Mouse (Mus musculus) lung, postnatal 0 days (tissue): ENCODE results near the gene Arhgdig. TPM values are rescaled to one million over a fixed set of nuclear protein-coding genes. Genes with fewer than 3 reads are reported as not detected.
"Not testable (repeated sequence)": the region's sequence is repeated elsewhere in the genome, so short reads cannot be mapped to it uniquely, and the experiment has no call there.

Source experiments
- ATAC-seq: fragments of 200-750 bp; cut with Nextera tagmentation; 2 replicates; pipeline ENCODE4 v1.8.0; 2017; ENCODE audit warnings: moderate library complexity
- DNase-seq: peaks from one replicate; pipeline ENCODE4 v3.0.0-alpha.2; 2016; ENCODE audit warnings: low spot score
- H3K27ac ChIP-seq: fragments of 300-500 bp; sonication (generic); 2 replicates; pipeline ENCODE4 v1.5.1; 2014; ENCODE audit warnings: antibody characterized with exemption, mild to moderate bottlenecking, low read length, mixed read lengths
- H3K27me3 ChIP-seq: fragments of 300-500 bp; sonication (generic); replicated peaks from 2 replicates; pipeline ENCODE4 v1.6.1; 2014; ENCODE audit warnings: low read length, mixed read lengths; ENCODE audit not compliant: insufficient read depth
- H3K36me3 ChIP-seq: fragments of 300-500 bp; sonication (generic); 2 replicates; pipeline ENCODE4 v1.6.1; 2014; ENCODE audit warnings: low read length, mixed read lengths; ENCODE audit not compliant: insufficient read depth
- H3K4me1 ChIP-seq: fragments of 300-500 bp; sonication (generic); 2 replicates; pipeline ENCODE4 v1.6.1; 2014; ENCODE audit warnings: antibody characterized with exemption, low read depth, low read length, mixed read lengths; ENCODE audit not compliant: insufficient read depth
- H3K4me2 ChIP-seq: fragments of 300-500 bp; sonication (generic); replicated peaks from 2 replicates; pipeline ENCODE4 v1.6.1; 2014; ENCODE audit warnings: low read depth, mild to moderate bottlenecking, low read length, moderate library complexity, mixed read lengths
- H3K4me3 ChIP-seq: fragments of 300-500 bp; sonication (generic); 2 replicates; pipeline ENCODE4 v1.5.1; 2014; ENCODE audit warnings: low read depth, low read length
- H3K9ac ChIP-seq: fragments of 300-500 bp; sonication (generic); replicated peaks from 2 replicates; pipeline ENCODE4 v1.6.1; 2014; ENCODE audit warnings: low read depth, mild to moderate bottlenecking
- H3K9me3 ChIP-seq: fragments of 300-500 bp; sonication (generic); 2 replicates; pipeline ENCODE4 v1.6.1; 2016; ENCODE audit warnings: low read length, mixed read lengths
- CTCF ChIP-seq: IDR thresholded peaks from 2 replicates; pipeline ENCODE4 v1.5.1; 2016; ENCODE audit warnings: antibody characterized with exemption, mild to moderate bottlenecking
- EP300 ChIP-seq: IDR thresholded peaks from 2 replicates; pipeline ENCODE4 v1.6.1; 2016; ENCODE audit warnings: antibody characterized with exemption, mild to moderate bottlenecking, control low read depth
- WGBS: fragments of 180-500 bp; shearing (Covaris S2); extraction: QIAGEN DNeasy Blood & Tissue Kit; methylation state at CpG from one replicate; pipeline ENCODE4 v1.1.7; 2014; 5-methylcytosine and 5-hydroxymethylcytosine counted together
- polyA plus RNA-seq: library from polyadenylated mRNA; unstranded; fragments of >200 nt; fragmentation: Nextera tagmentation; extraction: Ambion mirVana; gene quantifications from 2 replicates; pipeline ENCODE4 v1.2.1, GENCODE M21; 2015

The Arhgdig gene
- polyA plus RNA-seq, 1 experiment from 2014 or later = 23.8 TPM

GRCm38 (mm10) chr17:26188091-26188805, 19.3 kb downstream of the Arhgdig start:
- H3K4me2 ChIP-seq = no peak overlapping the region
- WGBS = 98% methylated on average over 11 of the region's 11 CpGs
- H3K4me3 ChIP-seq = no peak overlapping the region
- no peak for DNase-seq
- no peak overlapping the region for H3K9ac ChIP-seq
- peaks cover 35% of the 10 kb centered on the region for H3K36me3 ChIP-seq
- no peaks in the 10 kb centered on the region for H3K27me3 ChIP-seq
- no peak overlapping the region for H3K27ac ChIP-seq
- ATAC-seq = no peak
- no peaks in the 10 kb centered on the region for H3K4me1 ChIP-seq
- no peaks in the 10 kb centered on the region for H3K9me3 ChIP-seq
- TF ChIP-seq EP300 = no peak
- TF ChIP-seq CTCF = no peak

GRCm38 (mm10) chr17:26187592-26187991, 20.0 kb downstream of the Arhgdig start:
- no peak overlapping the region for H3K4me2 ChIP-seq
- no peak overlapping the region for H3K4me3 ChIP-seq
- DNase-seq (no peak), ATAC-seq (no peak)
- H3K27me3 ChIP-seq = no peaks in the 10 kb centered on the region
- H3K9ac ChIP-seq = no peak overlapping the region
- H3K4me1 ChIP-seq = no peaks in the 10 kb centered on the region
- 96% methylated on average over 5 of the region's 5 CpGs for WGBS
- H3K27ac ChIP-seq = no peak overlapping the region
- H3K9me3 ChIP-seq = no peaks in the 10 kb centered on the region
- peaks cover 34% of the 10 kb centered on the region for H3K36me3 ChIP-seq
- no peak for TF ChIP-seq EP300
- TF ChIP-seq CTCF = no peak

- H3K4me1 ChIP-seq = no peaks in the 10 kb centered on the region
- TF ChIP-seq EP300 (no peak), CTCF (no peak)
- WGBS = 92% methylated on average over 3 of the region's 3 CpGs
- H3K36me3 ChIP-seq = peaks cover 10% of the 10 kb centered on the region
- ATAC-seq = no peak
- no peak overlapping the region for H3K9ac ChIP-seq
- no peak for DNase-seq
- no peak overlapping the region for H3K27ac ChIP-seq
- no peak overlapping the region for H3K4me3 ChIP-seq
- no peaks in the 10 kb centered on the region for H3K27me3 ChIP-seq
- no peak overlapping the region for H3K4me2 ChIP-seq
- H3K9me3 ChIP-seq = no peaks in the 10 kb centered on the region
Measured at GRCm38 (mm10) chr17:26181179-26181578, 26.4 kb downstream of the Arhgdig start.

GRCm38 (mm10) chr17:26178611-26179010, 29.0 kb downstream of the Arhgdig start:
- H3K9me3 ChIP-seq = no peaks in the 10 kb centered on the region
- H3K4me1 ChIP-seq = no peaks in the 10 kb centered on the region
- H3K9ac ChIP-seq = no peak overlapping the region
- peaks cover 9% of the 10 kb centered on the region for H3K36me3 ChIP-seq
- H3K27me3 ChIP-seq = no peaks in the 10 kb centered on the region
- no peak overlapping the region for H3K27ac ChIP-seq
- H3K4me2 ChIP-seq = no peak overlapping the region
- DNase-seq = no peak
- no peak overlapping the region for H3K4me3 ChIP-seq
- no peak for TF ChIP-seq CTCF
- ATAC-seq = no peak

- peak; percentile 39; the same call in 1 of the 2 replicates for TF ChIP-seq CTCF
- not testable (repeated sequence) for H3K27ac ChIP-seq, H3K9me3 ChIP-seq, H3K27me3 ChIP-seq, H3K36me3 ChIP-seq, DNase-seq, ATAC-seq, H3K4me1 ChIP-seq, H3K4me3 ChIP-seq, H3K4me2 ChIP-seq, H3K9ac ChIP-seq
- WGBS = 88% methylated on average over 2 of the region's 2 CpGs
Measured at GRCm38 (mm10) chr17:26175248-26175647, 32.3 kb downstream of the Arhgdig start.

- DNase-seq (peak; percentile 45), ATAC-seq (no peak)
- no peaks in the 10 kb centered on the region for H3K27me3 ChIP-seq
- H3K9me3 ChIP-seq = no peaks in the 10 kb centered on the region
- no peak overlapping the region for H3K27ac ChIP-seq
- H3K36me3 ChIP-seq = no peaks in the 10 kb centered on the region
- TF ChIP-seq EP300 (no peak), CTCF (no peak)
- 72% methylated on average over 2 of the region's 2 CpGs for WGBS
- no peak overlapping the region for H3K4me3 ChIP-seq
- no peak overlapping the region for H3K4me2 ChIP-seq
- no peak overlapping the region for H3K9ac ChIP-seq
- no peaks in the 10 kb centered on the region for H3K4me1 ChIP-seq
Measured at GRCm38 (mm10) chr17:26168039-26168438, 39.5 kb downstream of the Arhgdig start.

GRCm38 (mm10) chr17:26162736-26163135, 44.9 kb downstream of the Arhgdig start:
- TF ChIP-seq EP300 (no peak), CTCF (no peak)
- Histone ChIP-seq H3K9ac (no peak overlapping the region), H3K4me3 (no peak overlapping the region), H3K9me3 (no peaks in the 10 kb centered on the region), H3K27me3 (no peaks in the 10 kb centered on the region), H3K36me3 (no peaks in the 10 kb centered on the region), H3K27ac (no peak overlapping the region), H3K4me1 (no peaks in the 10 kb centered on the region), H3K4me2 (no peak overlapping the region)
- 80% methylated on average over 1 of the region's 1 CpGs for WGBS
- ATAC-seq (no peak; the same call in 1 of the 2 replicates), DNase-seq (peak; percentile 50)
